Mouse (Mus musculus) spleen, adult 18-20 months (tissue): Measurements from ENCODE around the gene Fpr2.
"Not testable (repeated sequence)": the region's sequence is repeated elsewhere in the genome, so short reads cannot be mapped to it uniquely, and the experiment has no call there.

Experiments used
- DNase-seq, 2 experiments: peaks; one replicate each; pipeline ENCODE4 v3.0.0; 2022; ENCODE audit warnings: mixed read lengths in 2 of 2

The Fpr2 gene

GRCm38 (mm10) chr17:17887774-17888248, at the start of gene Fpr2, which contains the start of gene Fpr3:
TSS of gene Fpr2 (plus strand) at chr17:17887824.
TSS of gene Fpr3 (plus strand) at chr17:17887852.
- no peak for DNase-seq

GRCm38 (mm10) chr17:17837919-17838701, 49.5 kb upstream of the Fpr2 start:
- DNase-seq: peak; percentile 89 to 95

GRCm38 (mm10) chr17:17839276-17839675, 48.3 kb upstream of the Fpr2 start:
- DNase-seq: no peak

- no peak for DNase-seq
Measured at GRCm38 (mm10) chr17:17840796-17841195, 46.8 kb upstream of the Fpr2 start.

GRCm38 (mm10) chr17:17843534-17844261, 43.9 kb upstream of the Fpr2 start:
- DNase-seq: no peak

GRCm38 (mm10) chr17:17844606-17845005, 43.0 kb upstream of the Fpr2 start:
- DNase-seq: not testable (repeated sequence)

- no peak for DNase-seq
Measured at GRCm38 (mm10) chr17:17845187-17846027, 42.2 kb upstream of the Fpr2 start.

GRCm38 (mm10) chr17:17848988-17849387, 38.6 kb upstream of the Fpr2 start:
- no peak for DNase-seq

- no peak for DNase-seq
Measured at GRCm38 (mm10) chr17:17849906-17850712, 37.5 kb upstream of the Fpr2 start.

- no peak for DNase-seq
Measured at GRCm38 (mm10) chr17:17855064-17855838, 32.4 kb upstream of the Fpr2 start, which contains the start of gene Has1. TSS of gene Has1 (minus strand) at chr17:17855205.

GRCm38 (mm10) chr17:17856612-17857011, 31.0 kb upstream of the Fpr2 start:
- no peak for DNase-seq

GRCm38 (mm10) chr17:17857446-17857845, 30.2 kb upstream of the Fpr2 start:
- DNase-seq: no peak

- no peak for DNase-seq
Measured at GRCm38 (mm10) chr17:17860110-17860509, 27.5 kb upstream of the Fpr2 start.

- DNase-seq: no peak
Measured at GRCm38 (mm10) chr17:17862360-17862759, 25.3 kb upstream of the Fpr2 start.

- DNase-seq: no peak
Measured at GRCm38 (mm10) chr17:17865168-17865567, 22.5 kb upstream of the Fpr2 start.

GRCm38 (mm10) chr17:17866801-17867469, 20.7 kb upstream of the Fpr2 start:
- no peak for DNase-seq

- DNase-seq: no peak
Measured at GRCm38 (mm10) chr17:17870892-17871550, 16.6 kb upstream of the Fpr2 start.

GRCm38 (mm10) chr17:17871697-17872096, 15.9 kb upstream of the Fpr2 start:
- DNase-seq: no peak

- no peak for DNase-seq
Measured at GRCm38 (mm10) chr17:17879347-17879746, 8.3 kb upstream of the Fpr2 start.

- no peak for DNase-seq
Measured at GRCm38 (mm10) chr17:17882672-17883071, 5.0 kb upstream of the Fpr2 start.
